Mouse (Mus musculus): ENCODE results near the gene Akap5. TPM values are rescaled to one million over a fixed set of nuclear protein-coding genes. Genes with fewer than 3 reads are reported as not detected.

Akap5 gene
- polyA plus RNA-seq, 1 experiment from 2014 or later, result 2.0 TPM

DNA sequence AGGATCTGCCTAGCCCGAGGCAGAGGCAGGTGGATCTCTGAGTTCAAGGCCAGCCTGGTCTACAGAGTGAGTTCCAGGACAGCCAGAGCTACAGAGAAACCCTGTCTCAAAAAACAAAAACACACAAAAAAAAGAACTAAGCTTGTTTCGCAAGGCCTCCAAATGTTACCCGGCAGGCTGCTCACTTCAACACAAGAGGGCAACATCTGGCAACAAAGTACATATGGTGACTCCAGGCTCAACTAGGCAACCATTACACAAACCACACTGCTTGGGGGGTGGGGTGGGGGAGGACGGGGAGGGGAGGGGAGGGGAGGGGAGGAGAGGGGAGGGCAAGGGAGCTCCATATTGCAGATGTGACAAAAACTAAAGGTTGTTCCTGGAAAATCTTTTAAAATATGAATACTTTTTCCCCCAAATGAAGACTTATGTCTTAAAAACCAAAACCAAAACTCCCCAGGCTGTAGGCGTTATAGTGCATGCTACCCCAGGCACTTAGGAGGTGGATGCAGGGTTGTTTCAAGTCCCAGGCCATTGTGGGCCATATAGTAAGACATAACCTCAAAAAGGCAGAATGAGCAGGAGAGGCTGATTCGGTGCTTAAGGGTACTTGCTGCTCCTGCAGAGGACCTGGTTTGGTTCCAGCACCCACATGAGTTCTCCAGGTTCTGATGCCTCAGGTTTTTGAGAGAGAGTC is 21.2 kb downstream of the Akap5 start:
- Histone ChIP-seq H3K27ac (no peak overlapping the region), H3K4me2 (no peak overlapping the region), H3K27me3 (no peaks in the 10 kb centered on the region), H3K9ac (replicated peaks) (no peak overlapping the region), H3K4me1 (replicated peaks) (no peaks in the 10 kb centered on the region), H3K4me3 (replicated peaks) (no peak overlapping the region), H3K9me3 (no peaks in the 10 kb centered on the region), H3K36me3 (peaks cover 39% of the 10 kb centered on the region)
- WGBS, result 74% methylated on average over 6 of the region's 6 CpGs
- ATAC-seq (ENCODE audit: insufficient number of reproducible peaks, insufficient read depth, low FRiP score, low TSS enrichment, low read depth), result no peak

DNA sequence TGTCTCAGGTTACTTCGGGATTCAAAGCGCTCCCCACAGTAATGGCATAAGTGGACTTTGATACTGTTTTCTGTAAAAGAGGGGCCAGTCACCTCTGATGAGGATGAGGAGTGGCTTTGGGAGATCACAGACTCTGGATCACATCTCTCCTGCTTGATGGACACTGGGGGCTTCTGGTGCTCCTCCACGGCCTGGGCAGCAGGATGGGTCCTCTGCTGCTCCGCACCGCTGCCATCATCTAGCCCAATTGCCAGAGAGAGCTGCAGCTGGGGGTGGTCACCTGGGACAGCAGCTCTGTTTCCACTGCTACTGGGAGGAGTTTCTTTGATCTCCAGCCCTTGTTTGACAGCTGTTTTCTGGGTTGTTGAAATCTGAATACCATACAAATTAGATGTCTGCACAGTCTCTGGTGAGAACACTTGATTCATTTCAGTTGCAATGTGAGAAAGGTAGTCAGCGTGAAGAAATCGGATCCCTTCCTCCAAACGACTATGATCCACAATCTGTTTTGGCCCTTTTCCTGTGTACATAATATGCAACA is 25.1 kb downstream of the Akap5 start:
- ATAC-seq (ENCODE audit: insufficient number of reproducible peaks, insufficient read depth, low FRiP score, low TSS enrichment, low read depth), result no peak
- Histone ChIP-seq H3K9ac (replicated peaks) (no peak overlapping the region), H3K4me3 (replicated peaks) (no peak overlapping the region), H3K27me3 (no peaks in the 10 kb centered on the region), H3K4me1 (replicated peaks) (no peaks in the 10 kb centered on the region), H3K36me3 (peaks cover 59% of the 10 kb centered on the region), H3K27ac (no peak overlapping the region), H3K9me3 (no peaks in the 10 kb centered on the region), H3K4me2 (no peak overlapping the region)
- WGBS, result 68% methylated on average over 8 of the region's 8 CpGs

DNA sequence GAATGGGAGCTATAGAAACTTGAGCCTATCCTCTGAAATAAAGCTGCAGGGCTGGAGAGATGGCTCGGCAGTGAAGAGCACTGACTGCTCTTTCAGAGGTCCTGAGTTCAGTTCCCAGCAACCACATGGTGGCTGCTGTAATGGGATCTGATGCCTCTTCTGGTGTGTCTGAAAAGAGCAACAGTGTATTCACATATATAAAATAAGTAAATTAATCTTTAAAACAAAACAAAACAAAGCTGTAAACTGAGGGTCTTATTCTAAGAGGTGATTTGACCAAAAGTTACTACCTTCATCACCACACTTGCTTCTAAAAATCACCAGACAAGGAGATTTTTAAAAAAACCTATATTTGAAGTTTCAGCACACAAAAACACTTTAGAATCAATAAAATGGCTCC is 36.2 kb downstream of the Akap5 start:
- no peak overlapping the region for H3K4me3 ChIP-seq (replicated peaks)

DNA sequence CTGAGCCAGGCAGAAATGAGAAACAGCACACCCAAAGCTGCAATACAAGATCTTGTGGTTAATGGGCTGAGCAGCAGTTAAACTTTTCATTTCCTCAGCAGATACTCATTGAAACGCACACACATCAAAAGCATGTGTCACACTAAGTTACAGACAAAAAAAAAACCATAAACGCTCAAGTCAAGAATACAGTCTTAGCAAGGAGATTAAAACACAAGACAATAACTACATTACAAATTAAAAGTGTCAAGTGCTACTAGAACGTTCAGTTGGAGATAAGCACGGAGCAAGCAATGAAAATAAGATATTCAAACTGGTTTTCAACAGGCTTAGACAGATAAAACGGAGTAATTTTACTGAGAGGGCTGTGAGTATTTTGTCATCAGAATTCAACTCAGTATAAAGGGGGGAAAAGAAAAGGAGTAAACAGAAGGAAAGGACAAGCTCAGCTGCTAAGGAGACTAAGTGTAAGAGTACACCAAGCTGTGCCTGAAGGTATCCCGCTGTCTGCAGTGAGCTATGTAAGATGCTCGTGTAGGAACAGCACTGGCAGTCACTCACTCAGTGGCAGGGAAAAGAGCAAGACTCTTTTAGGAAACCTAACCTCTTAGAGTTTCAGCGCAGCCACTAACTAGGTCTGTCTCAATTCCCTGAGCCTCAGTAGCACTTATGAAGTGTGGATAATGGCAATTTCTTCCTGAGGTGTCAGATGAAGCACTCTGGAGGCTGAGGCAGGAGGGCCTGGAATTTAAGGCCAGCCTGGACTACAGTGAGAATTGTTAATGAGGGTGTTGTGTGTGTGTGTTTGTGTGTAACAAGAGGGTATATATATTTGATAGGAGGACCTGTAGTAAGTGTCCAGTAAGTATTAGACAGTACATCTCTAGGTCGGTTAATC is 37.0 kb downstream of the Akap5 start:
- Histone ChIP-seq H3K9me3 (no peaks in the 10 kb centered on the region), H3K4me3 (replicated peaks) (no peak overlapping the region), H3K27ac (peak overlapping the region; percentile 53), H3K4me2 (no peak overlapping the region), H3K9ac (replicated peaks) (no peak overlapping the region), H3K36me3 (peaks cover 9% of the 10 kb centered on the region; the same call in 1 of the 2 replicates), H3K4me1 (replicated peaks) (peaks cover 11% of the 10 kb centered on the region), H3K27me3 (no peaks in the 10 kb centered on the region)
- no peak for ATAC-seq (ENCODE audit: insufficient number of reproducible peaks, insufficient read depth, low FRiP score, low TSS enrichment, low read depth)
- WGBS, result 58% methylated on average over 9 of the region's 9 CpGs

More for the DNA sequence above, 36.2 kb downstream of the Akap5 start:
- WGBS, result 88% methylated on average over 1 of the region's 1 CpGs
- no peak overlapping the region for H3K4me2 ChIP-seq
- H3K4me1 ChIP-seq (replicated peaks), result peaks cover 6% of the 10 kb centered on the region
- no peak for ATAC-seq (ENCODE audit: insufficient number of reproducible peaks, insufficient read depth, low FRiP score, low TSS enrichment, low read depth)
- no peaks in the 10 kb centered on the region for H3K27me3 ChIP-seq
- H3K27ac ChIP-seq, result no peak overlapping the region
- H3K9me3 ChIP-seq, result no peaks in the 10 kb centered on the region
- H3K36me3 ChIP-seq, result peaks cover 9% of the 10 kb centered on the region; the same call in 1 of the 2 replicates
- no peak overlapping the region for H3K9ac ChIP-seq (replicated peaks)

DNA sequence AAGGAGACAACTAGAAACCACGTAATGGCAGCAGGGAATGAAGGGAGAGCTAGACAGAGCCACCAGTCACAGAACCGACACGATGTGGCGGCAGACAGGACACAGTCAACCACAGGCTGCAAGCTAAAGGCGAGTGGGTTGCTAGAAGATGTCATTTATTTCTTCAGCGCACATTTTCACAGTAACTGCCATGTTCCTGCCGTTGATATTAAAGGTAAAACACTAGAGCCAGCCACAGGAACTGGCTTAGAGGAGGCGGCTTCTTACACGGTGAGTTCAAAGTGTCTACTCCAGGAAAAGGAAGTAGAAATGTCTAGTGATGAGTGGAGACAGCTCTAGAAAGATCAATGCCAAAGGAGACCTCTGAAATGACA is 37.6 kb downstream of the Akap5 start:
- ATAC-seq (ENCODE audit: insufficient number of reproducible peaks, insufficient read depth, low FRiP score, low TSS enrichment, low read depth), result no peak
- H3K9ac ChIP-seq (replicated peaks), result no peak overlapping the region
- peaks cover 17% of the 10 kb centered on the region for H3K4me1 ChIP-seq (replicated peaks)
- no peak overlapping the region for H3K4me3 ChIP-seq (replicated peaks)
- 89% methylated on average over 9 of the region's 9 CpGs for whole genome bisulfite sequencing
- no peaks in the 10 kb centered on the region for H3K27me3 ChIP-seq
- H3K9me3 ChIP-seq, result no peaks in the 10 kb centered on the region
- no peak overlapping the region for H3K27ac ChIP-seq
- H3K4me2 ChIP-seq, result no peak overlapping the region
- peaks cover 9% of the 10 kb centered on the region; the same call in 1 of the 2 replicates for H3K36me3 ChIP-seq

DNA sequence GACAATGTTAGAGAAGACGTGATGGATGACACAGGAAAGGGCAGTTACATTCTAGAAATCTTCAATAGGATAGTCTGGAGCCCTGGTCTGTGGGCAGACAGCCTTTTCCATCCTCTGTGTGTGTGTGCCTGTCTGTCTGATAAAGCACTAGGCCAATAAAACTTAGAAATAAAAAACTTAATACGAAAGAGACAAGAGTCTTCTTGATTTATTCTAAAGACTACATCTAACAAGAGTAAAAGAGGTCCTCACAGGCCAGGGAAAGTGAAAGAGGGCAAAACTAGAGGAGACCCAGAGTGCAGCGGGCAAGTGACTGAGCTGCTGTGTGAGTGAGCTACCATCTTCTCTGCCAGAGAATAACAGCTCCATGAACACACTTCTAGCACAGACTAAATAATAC is 41.6 kb downstream of the Akap5 start:
- peaks cover 32% of the 10 kb centered on the region for H3K4me1 ChIP-seq (replicated peaks)
- H3K27ac ChIP-seq, result no peak overlapping the region
- H3K9ac ChIP-seq (replicated peaks), result no peak overlapping the region
- no peaks in the 10 kb centered on the region for H3K27me3 ChIP-seq
- ATAC-seq (ENCODE audit: insufficient number of reproducible peaks, insufficient read depth, low FRiP score, low TSS enrichment, low read depth), result no peak
- WGBS, result 82% methylated on average over 3 of the region's 3 CpGs
- no peaks in the 10 kb centered on the region for H3K9me3 ChIP-seq
- 0 out of 2 replicates have a peak, but pooled peaks cover 3% of the 10 kb centered on the region for H3K36me3 ChIP-seq
- no peak overlapping the region for H3K4me3 ChIP-seq (replicated peaks)
- H3K4me2 ChIP-seq, result no peak overlapping the region

DNA sequence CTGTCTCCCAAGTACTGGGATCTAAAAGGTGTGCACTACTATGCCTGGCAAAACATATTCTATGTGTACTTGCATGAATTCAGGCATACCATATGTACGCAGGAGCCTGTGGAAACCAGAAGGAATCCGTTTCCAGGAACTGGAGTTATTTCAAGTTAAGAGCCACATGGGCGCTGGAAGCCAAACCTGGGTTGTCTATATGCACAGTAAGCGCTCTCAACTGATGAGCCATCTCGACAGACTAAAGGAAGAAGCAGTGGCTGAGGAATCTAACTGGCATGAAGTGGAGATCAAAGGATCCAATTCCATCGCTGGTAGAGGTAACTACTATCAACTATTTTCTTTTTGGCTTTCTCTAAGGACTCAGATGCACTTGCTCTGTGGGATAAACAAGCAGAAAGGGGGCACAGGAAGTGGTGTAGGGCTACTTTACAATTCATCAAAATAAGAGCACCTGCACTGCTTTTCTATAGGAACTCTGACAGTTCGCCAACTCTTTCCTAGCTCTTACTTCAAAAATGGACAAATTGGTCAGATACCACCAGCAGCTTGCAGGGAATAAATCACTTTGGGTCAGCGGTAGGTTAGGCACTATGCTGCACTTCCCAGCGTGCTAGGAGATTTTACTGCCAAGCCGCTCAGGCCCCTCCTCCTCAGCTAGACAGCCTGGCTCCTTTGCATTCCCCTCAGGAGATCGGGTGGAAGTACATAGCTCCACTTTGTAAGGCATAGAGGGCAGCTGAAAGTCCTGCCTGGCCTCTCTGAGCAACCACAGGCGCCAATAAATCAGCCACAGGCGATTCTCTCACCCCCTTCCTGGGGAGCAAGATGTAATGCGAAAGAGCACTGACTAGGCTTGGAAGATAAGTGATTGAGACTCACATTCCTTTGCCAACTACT is 42.7 kb downstream of the Akap5 start:
- WGBS, result 14% methylated on average over 14 of the region's 14 CpGs
- H3K9ac ChIP-seq (replicated peaks), result 0 out of 2 replicates have a peak overlapping the region, but pooled peaks have one; percentile 98

DNA sequence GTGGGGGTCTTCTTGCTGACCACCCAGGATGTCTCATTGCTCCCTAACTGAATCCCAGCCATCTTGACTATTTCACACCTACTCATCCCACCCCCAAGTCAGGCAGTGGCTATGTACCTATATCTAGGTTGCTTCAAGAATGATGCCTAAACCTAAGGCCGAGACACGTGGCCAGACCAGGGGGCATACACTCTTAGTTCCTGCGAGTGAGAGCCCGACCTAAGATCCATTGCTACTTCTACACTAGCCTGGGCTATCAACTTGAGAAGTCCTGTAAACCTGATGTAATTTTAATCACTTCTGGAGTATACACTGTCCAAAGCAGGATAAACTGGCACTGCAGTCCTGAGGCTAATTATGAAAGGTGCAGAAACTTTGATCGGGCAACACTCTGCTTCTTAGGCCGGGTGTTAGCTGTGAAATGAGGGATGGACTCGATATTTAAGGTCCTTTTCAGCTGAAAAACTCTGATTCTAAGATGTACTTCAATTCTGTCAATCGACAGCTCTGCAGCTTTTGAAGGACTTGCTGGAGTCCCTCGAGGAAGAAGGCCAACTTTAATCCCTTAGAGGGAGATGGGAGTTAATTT is 43.6 kb downstream of the Akap5 start:
- Histone ChIP-seq H3K36me3 (0 out of 2 replicates have a peak, but pooled peaks cover 3% of the 10 kb centered on the region), H3K9me3 (no peaks in the 10 kb centered on the region), H3K4me3 (replicated peaks) (peak overlapping the region; percentile 91), H3K4me2 (peak overlapping the region; percentile 89), H3K9ac (replicated peaks) (peak overlapping the region; percentile 98), H3K27ac (peak overlapping the region; percentile 100), H3K27me3 (no peaks in the 10 kb centered on the region), H3K4me1 (replicated peaks) (peaks cover 43% of the 10 kb centered on the region)
- 4% methylated on average over 9 of the region's 9 CpGs for WGBS
- ATAC-seq (ENCODE audit: insufficient number of reproducible peaks, insufficient read depth, low FRiP score, low TSS enrichment, low read depth), result no peak

More for the DNA sequence above, 42.7 kb downstream of the Akap5 start:
- no peaks in the 10 kb centered on the region for H3K9me3 ChIP-seq
- H3K36me3 ChIP-seq, result 0 out of 2 replicates have a peak, but pooled peaks cover 3% of the 10 kb centered on the region
- H3K27me3 ChIP-seq, result no peaks in the 10 kb centered on the region
- peak overlapping the region; percentile 89 for H3K4me2 ChIP-seq
- peak overlapping the region; percentile 91 for H3K4me3 ChIP-seq (replicated peaks)
- no peak for ATAC-seq (ENCODE audit: insufficient number of reproducible peaks, insufficient read depth, low FRiP score, low TSS enrichment, low read depth)
- peaks cover 34% of the 10 kb centered on the region for H3K4me1 ChIP-seq (replicated peaks)
- peak overlapping the region; percentile 100 for H3K27ac ChIP-seq

DNA sequence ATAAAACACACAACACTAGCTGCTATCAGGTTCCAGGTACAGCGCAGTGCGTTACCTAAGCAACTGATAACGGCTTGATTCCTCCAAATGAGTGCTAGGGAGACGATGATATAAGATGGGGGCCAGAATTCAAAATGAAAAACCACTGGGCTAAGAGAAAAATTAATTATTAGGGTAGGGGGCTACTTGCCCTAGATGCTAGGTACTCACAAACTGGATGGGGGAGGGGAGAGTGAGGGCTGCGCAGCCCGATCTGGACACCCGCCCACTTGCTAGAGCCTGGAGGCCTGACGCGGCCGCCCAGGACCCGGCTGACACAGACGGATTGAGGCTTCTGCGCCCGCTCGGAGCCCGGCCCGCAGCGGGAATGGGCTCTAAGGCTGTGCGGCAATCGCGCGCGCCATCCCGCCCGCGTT is 44.1 kb downstream of the Akap5 start:
- no peaks in the 10 kb centered on the region for H3K9me3 ChIP-seq
- H3K9ac ChIP-seq (replicated peaks), result peak overlapping the region; percentile 98
- H3K4me3 ChIP-seq (replicated peaks), result peak overlapping the region; percentile 91
- 0 out of 2 replicates have a peak, but pooled peaks cover 3% of the 10 kb centered on the region for H3K36me3 ChIP-seq
- no peaks in the 10 kb centered on the region for H3K27me3 ChIP-seq
- H3K4me2 ChIP-seq, result peak overlapping the region; percentile 89
- ATAC-seq (ENCODE audit: insufficient number of reproducible peaks, insufficient read depth, low FRiP score, low TSS enrichment, low read depth), result 0 out of 2 replicates have a peak, but pooled peaks have one; percentile 6
- under 1% methylated on average over 26 of the region's 26 CpGs for WGBS
- peaks cover 43% of the 10 kb centered on the region for H3K4me1 ChIP-seq (replicated peaks)
- peak overlapping the region; percentile 100 for H3K27ac ChIP-seq

Measured in limb, embryonic 12.5 days (tissue).